Mouse (Mus musculus) erythroblast, embryonic 14.5 days (primary cell): ENCODE measurements around the gene Ece1.

Experiments used
- GATA1 ChIP-seq: IDR thresholded peaks from 2 replicates; pipeline ENCODE4 v1.6.1; 2012; ENCODE audit warnings: low read length, inconsistent platforms, mixed read lengths
- TAL1 ChIP-seq: IDR thresholded peaks from 3 replicates; pipeline ENCODE4 v1.6.1; 2012; ENCODE audit warnings: low read length, inconsistent platforms, mixed read lengths

GRCm38 (mm10) chr4:137881445-137881844, 19.4 kb downstream of the Ece1 start:
- TF ChIP-seq GATA1 (no peak), TAL1 (no peak)
